11 mouse cellular contexts compared by ENCODE assay signal in the genomic region with DNA sequence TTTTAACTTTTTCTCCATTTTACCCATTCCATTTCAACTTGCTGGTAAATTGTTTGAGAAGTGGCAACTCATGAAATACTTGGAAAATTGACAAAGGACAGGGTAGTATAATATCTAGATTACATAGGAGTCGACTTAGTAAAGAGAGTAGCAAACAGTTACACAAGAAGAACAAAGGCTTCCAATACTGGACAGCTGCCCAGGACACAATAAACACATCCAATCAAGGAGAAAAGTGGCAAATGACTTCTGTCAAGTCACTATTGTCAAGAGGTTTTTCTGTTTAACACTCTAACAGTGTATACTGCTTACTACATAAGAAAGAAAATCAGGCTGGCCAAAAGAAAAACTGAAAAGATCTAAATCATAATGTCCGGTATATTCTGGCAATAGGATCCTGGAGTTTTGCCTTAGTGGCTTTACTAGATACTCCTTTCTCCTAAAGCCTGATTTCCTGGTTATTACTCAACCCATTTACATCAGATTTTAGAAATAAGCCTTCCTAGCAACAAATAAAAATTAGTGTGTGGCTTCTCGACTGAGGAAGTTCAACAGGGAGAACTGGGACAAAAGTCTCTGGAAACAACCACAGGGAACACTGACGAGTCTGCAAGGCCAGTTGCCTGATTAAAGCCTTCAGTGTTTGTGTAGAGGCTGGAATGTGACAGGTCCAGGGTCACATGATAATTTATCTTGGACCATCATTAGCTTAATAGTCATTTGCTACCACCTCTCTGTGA. TPM values are rescaled to one million over a fixed set of nuclear protein-coding genes. Genes with fewer than 3 reads are reported as not detected.
DNase-seq lines count a peak whose midpoint lies in the region; ATAC-seq lines count a peak whose summit lies in the region.
"Had no signal": no experiment of that assay in that cellular context is flagged by ENCODE, and none has a peak within 500 bp of the region (broad histone marks: within the 10 kb centered on the region; RNA-seq: fewer than 3 reads in every experiment).

No protein-coding gene starts in this region.

- H3K27me3 ChIP-seq in lung, embryonic 15.5 days: no peaks in the 10 kb centered on the region
- no peaks in the 10 kb centered on the region for H3K27me3 ChIP-seq in embryonic facial prominence, embryonic 14.5 days (replicated peaks; ENCODE audit: control insufficient read depth, insufficient read depth, low read length)
- H3K27me3 ChIP-seq in neural tube, embryonic 13.5 days: no peaks in the 10 kb centered on the region
- H3K27me3 ChIP-seq: Patski had no signal

- no peaks in the 10 kb centered on the region for H3K9me3 ChIP-seq in lung, embryonic 15.5 days
- no peaks in the 10 kb centered on the region for H3K9me3 ChIP-seq in embryonic facial prominence, embryonic 14.5 days (ENCODE audit: control insufficient read depth, low read length)
- no peaks in the 10 kb centered on the region for H3K9me3 ChIP-seq in neural tube, embryonic 13.5 days
- H3K9me3 ChIP-seq: heart, embryonic 10.5 days had no signal

- no peak overlapping the region for H3K4me3 ChIP-seq in lung, embryonic 15.5 days
- H3K4me3 ChIP-seq in embryonic facial prominence, embryonic 14.5 days (ENCODE audit: low read depth, low read length): no peak overlapping the region
- no peak overlapping the region for H3K4me3 ChIP-seq in neural tube, embryonic 13.5 days

- H3K4me2 ChIP-seq in lung, embryonic 15.5 days: peak overlapping the region; percentile 70; the same call in 1 of the 2 replicates
- H3K4me2 ChIP-seq in embryonic facial prominence, embryonic 14.5 days (ENCODE audit: low read depth, low read length): peak overlapping the region; percentile 74; the same call in 1 of the 2 replicates
- H3K4me2 ChIP-seq in neural tube, embryonic 13.5 days: peak overlapping the region; percentile 74

- no peak for DNase-seq in lung, adult 18-20 months
- no peak for DNase-seq in embryonic facial prominence, embryonic 14.5 days (ENCODE audit: low spot score)
- DNase-seq in induced T-regulatory cell, adult 2 months (ENCODE audit: low read depth): peak; percentile 8
- no peak for DNase-seq in kidney, postnatal 25 days
- no peak for DNase-seq in cerebellum, postnatal 10 days
- DNase-seq: layer of hippocampus, adult 9-11 months; right cerebral cortex, postnatal 4 days had no signal

- H3K4me1 ChIP-seq in lung, embryonic 15.5 days: peaks cover 13% of the 10 kb centered on the region; the same call in 1 of the 2 replicates
- H3K4me1 ChIP-seq in embryonic facial prominence, embryonic 14.5 days (ENCODE audit: control insufficient read depth, insufficient read depth, low read length): no peaks in the 10 kb centered on the region
- H3K4me1 ChIP-seq in neural tube, embryonic 13.5 days (replicated peaks): peaks cover 17% of the 10 kb centered on the region
- H3K4me1 ChIP-seq: heart, embryonic 10.5 days had no signal

- no peak for ATAC-seq in lung, embryonic 15.5 days (ENCODE audit: borderline replicate concordance, extremely low read depth, low FRiP score, low TSS enrichment)
- no peak for ATAC-seq in embryonic facial prominence, embryonic 14.5 days (ENCODE audit: low read depth)
- no peak for ATAC-seq in neural tube, embryonic 13.5 days (ENCODE audit: low read depth)

- WGBS in lung, embryonic 15.5 days: 49% methylated on average over 4 of the region's 4 CpGs
- WGBS in embryonic facial prominence, embryonic 14.5 days: 74% methylated on average over 4 of the region's 4 CpGs
- WGBS in neural tube, embryonic 13.5 days: 73% methylated on average over 4 of the region's 4 CpGs

- no peaks in the 10 kb centered on the region for H3K36me3 ChIP-seq in lung, embryonic 15.5 days
- no peaks in the 10 kb centered on the region for H3K36me3 ChIP-seq in embryonic facial prominence, embryonic 14.5 days (ENCODE audit: control insufficient read depth, insufficient read depth, low read length)
- no peaks in the 10 kb centered on the region for H3K36me3 ChIP-seq in neural tube, embryonic 13.5 days
- H3K36me3 ChIP-seq: heart, embryonic 10.5 days had no signal

- H3K27ac ChIP-seq in lung, embryonic 15.5 days: 0 out of 2 replicates have a peak overlapping the region, but pooled peaks have one; percentile 33
- H3K27ac ChIP-seq in embryonic facial prominence, embryonic 14.5 days (replicated peaks; ENCODE audit: low read depth, low read length): no peak overlapping the region
- no peak overlapping the region for H3K27ac ChIP-seq in neural tube, embryonic 13.5 days (replicated peaks)

- no peak overlapping the region for H3K9ac ChIP-seq in lung, embryonic 15.5 days
- H3K9ac ChIP-seq in embryonic facial prominence, embryonic 14.5 days (ENCODE audit: low read depth, low read length): no peak overlapping the region
- no peak overlapping the region for H3K9ac ChIP-seq in neural tube, embryonic 13.5 days

RNA-seq across cellular contexts. Expression of a gene that starts 1.3 kb away (rescaled TPM):
- 18.8 and 22.5 TPM in 2 replicates for polyA plus RNA-seq in lung, embryonic 15.5 days (2015; fragmentation: Nextera tagmentation; extraction: Ambion mirVana)
- polyA plus RNA-seq in embryonic facial prominence, embryonic 14.5 days (2014; fragmentation: Nextera tagmentation; extraction: Ambion mirVana): 24.8 and 25.3 TPM in 2 replicates
- polyA plus RNA-seq in neural tube, embryonic 13.5 days (2015; fragmentation: Nextera tagmentation; extraction: Ambion mirVana): 25.5 and 26.7 TPM in 2 replicates

RNA-seq across cellular contexts. Expression of a gene that starts 50.6 kb away (rescaled TPM):
- polyA plus RNA-seq in lung, embryonic 15.5 days (2015; fragmentation: Nextera tagmentation; extraction: Ambion mirVana): 45.0 and 51.5 TPM in 2 replicates
- polyA plus RNA-seq in embryonic facial prominence, embryonic 14.5 days (2014; fragmentation: Nextera tagmentation; extraction: Ambion mirVana): 42.7 and 45.6 TPM in 2 replicates
- 84.3 and 88.8 TPM in 2 replicates for polyA plus RNA-seq in neural tube, embryonic 13.5 days (2015; fragmentation: Nextera tagmentation; extraction: Ambion mirVana)
